Mouse (Mus musculus): ENCODE measurements around the gene Stradb. TPM values are rescaled to one million over a fixed set of nuclear protein-coding genes. Genes with fewer than 3 reads are reported as not detected.

The Stradb gene
- total and polyA plus RNA-seq, 3 experiments = 3.4 to 6.1 (median 5.0) TPM

DNA sequence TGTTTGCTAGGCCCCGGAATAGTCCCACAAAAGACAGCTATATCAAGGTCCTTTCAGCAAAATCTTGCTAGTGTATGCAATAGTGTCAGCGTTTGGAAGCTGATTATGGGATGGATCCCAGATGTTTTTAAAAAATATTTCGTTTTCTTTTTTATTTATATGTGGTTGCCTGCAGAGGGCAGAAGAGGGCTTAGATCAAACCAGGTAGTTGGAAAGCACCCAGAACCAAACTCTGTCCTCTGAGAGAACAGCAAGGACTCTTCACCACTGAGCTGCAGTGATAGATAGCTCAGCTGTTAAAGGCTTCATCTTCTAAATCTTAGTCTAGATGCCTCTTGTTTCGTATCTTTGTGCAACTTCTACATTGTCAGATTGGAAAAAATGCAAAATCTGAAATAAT is 35.9 kb downstream of the Stradb start:
- Histone ChIP-seq H3K79me2 (replicated peaks; ENCODE audit: control insufficient read depth, extremely low read depth, insufficient read depth, poor library complexity, severe bottlenecking) (no peaks in the 10 kb centered on the region), H3K9me3 (replicated peaks; ENCODE audit: low read length) (no peaks in the 10 kb centered on the region), H3K27me3 (replicated peaks) (peaks cover 5% of the 10 kb centered on the region), H3K27ac (ENCODE audit: insufficient read depth, low read depth) (no peak overlapping the region), H3K36me3 (replicated peaks in 1 of 2; ENCODE audit: control insufficient read depth in 1 of 2, insufficient read depth in 1 of 2, low read length in 1 of 2) (no peaks in the 10 kb centered on the region), H3K4me3 (replicated peaks in 1 of 3; ENCODE audit: low read depth in 2 of 3, low read length in 2 of 3, poor library complexity in 1 of 3) (no peak overlapping the region), H3K4me1 (ENCODE audit: control insufficient read depth in 1 of 2, insufficient read depth in 2 of 2) (no peaks in the 10 kb centered on the region), H3K4me2 (ENCODE audit: insufficient read depth, low read depth, poor library complexity, severe bottlenecking) (peak overlapping the region; percentile 44; the same call in 1 of the 2 replicates), H3K9ac (ENCODE audit: insufficient read depth, low read depth) (no peak overlapping the region)
- dilution Hi-C loops (cut with MboI; ENCODE audit: extremely low pct_ligation_motif_present, extremely low pct_unique_long_range_greater_than_20kb, low sequenced_read_pairs) (no loop called here), in situ Hi-C loops (cut with MboI; ENCODE audit: low pct_ligation_motif_present, low pct_unique_long_range_greater_than_20kb, low sequenced_read_pairs) (loop anchor here (5.0 to 10.0 kb wide), 2 partner anchors 123 to 226 kb away; partner anchors contain the start of gene Als2)
- DNase-seq (ENCODE audit: extremely low read depth) = peak; percentile 54
- TF ChIP-seq JUN (IDR thresholded peaks at IDR 0.05; ENCODE audit: insufficient read depth, low read depth, low read length) (no peak), POLR2A (IDR thresholded peaks at IDR 0.05; ENCODE audit: low read depth, low read length) (no peak), ZC3H11A (IDR thresholded peaks at IDR 0.05; ENCODE audit: low read depth, low read length) (peak; percentile 2; the same call in 1 of the 2 replicates), TCF12 (IDR thresholded peaks at IDR 0.05; ENCODE audit: low read depth, low read length) (no peak), MEF2A (IDR thresholded peaks at IDR 0.05; ENCODE audit: borderline replicate concordance, low read depth, low read length) (no peak), RAD21 (IDR thresholded peaks at IDR 0.05; ENCODE audit: low read depth, low read length) (peak; percentile 64), SMC3 (IDR thresholded peaks at IDR 0.05; ENCODE audit: low read depth, low read length) (peak; percentile 57), CTCF (conservative IDR thresholded peaks at IDR 0.05 in 1 of 2, IDR thresholded peaks at IDR 0.05 in 1 of 2; ENCODE audit: low read depth in 2 of 2, low read length in 2 of 2) (peak; percentile 12 to 63; a peak in 2 of 4 replicates)

DNA sequence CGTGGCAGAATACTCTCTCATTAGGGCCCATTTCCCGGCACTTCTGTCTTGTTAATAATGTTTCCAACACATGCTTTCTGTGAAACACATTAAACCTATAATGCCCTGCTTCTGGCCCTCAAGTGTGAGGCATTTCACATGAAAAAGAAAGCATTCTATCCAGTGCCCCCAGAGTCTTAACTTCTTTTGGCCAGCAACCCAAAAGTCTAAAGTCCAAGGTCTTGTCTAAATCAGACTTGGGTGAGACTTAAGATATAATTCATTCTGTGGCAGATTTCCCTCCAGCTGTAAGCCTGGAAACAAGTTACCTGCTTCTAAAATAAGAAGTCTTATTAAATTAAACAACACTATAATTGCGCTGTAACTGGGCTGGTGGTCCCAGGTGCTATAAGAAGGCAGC is 48.2 kb downstream of the Stradb start:
- DNase-seq (ENCODE audit: extremely low read depth) = no peak
- in situ Hi-C loops (cut with MboI; ENCODE audit: low pct_ligation_motif_present, low pct_unique_long_range_greater_than_20kb, low sequenced_read_pairs) = no loop called here
- H3K9me3 ChIP-seq (replicated peaks; ENCODE audit: low read length) = peaks cover 3% of the 10 kb centered on the region
- no peak overlapping the region for H3K27ac ChIP-seq (ENCODE audit: insufficient read depth, low read depth)
- no peak overlapping the region for H3K9ac ChIP-seq (ENCODE audit: insufficient read depth, low read depth)
- no peaks in the 10 kb centered on the region for H3K4me1 ChIP-seq (ENCODE audit: control insufficient read depth in 1 of 2, insufficient read depth in 2 of 2)
- no peak for TF ChIP-seq USF2 (conservative IDR thresholded peaks at IDR 0.05; ENCODE audit: low read depth, low read length)
- TF ChIP-seq GABPA (IDR thresholded peaks at IDR 0.05; ENCODE audit: insufficient replicate concordance, low read depth, low read length) = no peak
- no peak for TF ChIP-seq MXI1 (IDR thresholded peaks at IDR 0.05; ENCODE audit: low read depth, low read length)
- no peak overlapping the region for H3K4me3 ChIP-seq (replicated peaks in 1 of 3; ENCODE audit: low read depth in 2 of 3, low read length in 2 of 3, poor library complexity in 1 of 3)
- no peak overlapping the region for H3K4me2 ChIP-seq (ENCODE audit: insufficient read depth, low read depth, poor library complexity, severe bottlenecking)
- H3K79me2 ChIP-seq (replicated peaks; ENCODE audit: control insufficient read depth, extremely low read depth, insufficient read depth, poor library complexity, severe bottlenecking) = no peaks in the 10 kb centered on the region
- no peaks in the 10 kb centered on the region for H3K36me3 ChIP-seq (replicated peaks in 1 of 2; ENCODE audit: control insufficient read depth in 1 of 2, insufficient read depth in 1 of 2, low read length in 1 of 2)
- H3K27me3 ChIP-seq (replicated peaks) = no peaks in the 10 kb centered on the region
- dilution Hi-C loops (cut with MboI; ENCODE audit: extremely low pct_ligation_motif_present, extremely low pct_unique_long_range_greater_than_20kb, low sequenced_read_pairs) = no loop called here

DNA sequence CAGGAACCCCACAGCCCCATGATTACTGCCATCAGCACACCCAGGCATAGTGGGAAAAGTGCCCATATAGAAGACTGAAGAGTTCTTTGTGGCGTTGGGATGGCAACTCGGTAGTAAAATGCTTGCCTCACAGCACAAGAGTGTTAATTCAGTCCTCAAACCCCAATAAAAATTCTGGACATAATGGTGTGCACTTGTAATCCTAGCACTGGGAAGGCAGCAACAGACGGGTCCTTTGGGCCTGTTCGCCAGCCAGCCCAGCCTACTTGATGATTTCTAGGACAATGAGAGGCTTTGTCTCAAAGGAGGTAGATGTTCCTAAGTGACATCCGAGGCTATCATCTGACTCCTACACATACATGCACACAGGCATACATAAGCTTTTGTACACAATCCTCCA is 64.4 kb downstream of the Stradb start:
- H3K9me3 ChIP-seq (replicated peaks; ENCODE audit: low read length) = peaks cover 3% of the 10 kb centered on the region
- no peaks in the 10 kb centered on the region for H3K27me3 ChIP-seq (replicated peaks)
- dilution Hi-C loops (cut with MboI; ENCODE audit: extremely low pct_ligation_motif_present, extremely low pct_unique_long_range_greater_than_20kb, low sequenced_read_pairs) (no loop called here), in situ Hi-C loops (cut with MboI; ENCODE audit: low pct_ligation_motif_present, low pct_unique_long_range_greater_than_20kb, low sequenced_read_pairs) (no loop called here)
- H3K79me2 ChIP-seq (replicated peaks; ENCODE audit: control insufficient read depth, extremely low read depth, insufficient read depth, poor library complexity, severe bottlenecking) = no peaks in the 10 kb centered on the region
- no peaks in the 10 kb centered on the region for H3K4me1 ChIP-seq (ENCODE audit: control insufficient read depth in 1 of 2, insufficient read depth in 2 of 2)
- H3K36me3 ChIP-seq (replicated peaks in 1 of 2; ENCODE audit: control insufficient read depth in 1 of 2, insufficient read depth in 1 of 2, low read length in 1 of 2) = no peaks in the 10 kb centered on the region
- H3K4me3 ChIP-seq (replicated peaks in 1 of 3; ENCODE audit: low read depth in 2 of 3, low read length in 2 of 3, poor library complexity in 1 of 3) = no peak overlapping the region
- H3K9ac ChIP-seq (ENCODE audit: insufficient read depth, low read depth) = no peak overlapping the region
- no peak overlapping the region for H3K4me2 ChIP-seq (ENCODE audit: insufficient read depth, low read depth, poor library complexity, severe bottlenecking)
- no peak for DNase-seq (ENCODE audit: extremely low read depth)
- H3K27ac ChIP-seq (ENCODE audit: insufficient read depth, low read depth) = no peak overlapping the region
- no peak for TF ChIP-seq MXI1 (IDR thresholded peaks at IDR 0.05; ENCODE audit: low read depth, low read length)
- no peak for TF ChIP-seq BHLHE40 (IDR thresholded peaks at IDR 0.05; ENCODE audit: low read depth, low read length)
- TF ChIP-seq MAFK (IDR thresholded peaks at IDR 0.05; ENCODE audit: insufficient replicate concordance, low read length) = no peak
- TF ChIP-seq SMC3 (IDR thresholded peaks at IDR 0.05; ENCODE audit: low read depth, low read length) = no peak
- no peak for TF ChIP-seq RCOR1 (conservative IDR thresholded peaks at IDR 0.05; ENCODE audit: low read depth, low read length)
- no peak for TF ChIP-seq USF1 (IDR thresholded peaks at IDR 0.05; ENCODE audit: low read depth, low read length)
- TF ChIP-seq KAT2A (IDR thresholded peaks at IDR 0.05; ENCODE audit: insufficient replicate concordance, low read length) = no peak
- no peak for TF ChIP-seq MAX (IDR thresholded peaks at IDR 0.05; ENCODE audit: low read length)
- no peak for TF ChIP-seq GABPA (IDR thresholded peaks at IDR 0.05; ENCODE audit: insufficient replicate concordance, low read depth, low read length)
- TF ChIP-seq TCF12 (IDR thresholded peaks at IDR 0.05; ENCODE audit: low read depth, low read length) = no peak
- no peak for TF ChIP-seq PAX5 (IDR thresholded peaks at IDR 0.05; ENCODE audit: low read length)
- TF ChIP-seq ZC3H11A (IDR thresholded peaks at IDR 0.05; ENCODE audit: low read depth, low read length) = no peak
- TF ChIP-seq IRF4 (IDR thresholded peaks at IDR 0.05; ENCODE audit: low read depth, low read length) = no peak
- no peak for TF ChIP-seq ZMIZ1 (IDR thresholded peaks at IDR 0.05; ENCODE audit: low read depth, low read length)
- no peak for TF ChIP-seq MYC (IDR thresholded peaks at IDR 0.05; ENCODE audit: low read depth, low read length)
- TF ChIP-seq NRF1 (IDR thresholded peaks at IDR 0.05; ENCODE audit: low read depth, low read length) = no peak
- no peak for TF ChIP-seq E2F4 (IDR thresholded peaks at IDR 0.05; ENCODE audit: insufficient replicate concordance, low read depth, low read length)
- no peak for TF ChIP-seq SIN3A (IDR thresholded peaks at IDR 0.05; ENCODE audit: low read length)
- no peak for TF ChIP-seq EP300 (IDR thresholded peaks at IDR 0.05; ENCODE audit: low read length)

Measured in CH12.LX (cell line).